In the genomic region with DNA sequence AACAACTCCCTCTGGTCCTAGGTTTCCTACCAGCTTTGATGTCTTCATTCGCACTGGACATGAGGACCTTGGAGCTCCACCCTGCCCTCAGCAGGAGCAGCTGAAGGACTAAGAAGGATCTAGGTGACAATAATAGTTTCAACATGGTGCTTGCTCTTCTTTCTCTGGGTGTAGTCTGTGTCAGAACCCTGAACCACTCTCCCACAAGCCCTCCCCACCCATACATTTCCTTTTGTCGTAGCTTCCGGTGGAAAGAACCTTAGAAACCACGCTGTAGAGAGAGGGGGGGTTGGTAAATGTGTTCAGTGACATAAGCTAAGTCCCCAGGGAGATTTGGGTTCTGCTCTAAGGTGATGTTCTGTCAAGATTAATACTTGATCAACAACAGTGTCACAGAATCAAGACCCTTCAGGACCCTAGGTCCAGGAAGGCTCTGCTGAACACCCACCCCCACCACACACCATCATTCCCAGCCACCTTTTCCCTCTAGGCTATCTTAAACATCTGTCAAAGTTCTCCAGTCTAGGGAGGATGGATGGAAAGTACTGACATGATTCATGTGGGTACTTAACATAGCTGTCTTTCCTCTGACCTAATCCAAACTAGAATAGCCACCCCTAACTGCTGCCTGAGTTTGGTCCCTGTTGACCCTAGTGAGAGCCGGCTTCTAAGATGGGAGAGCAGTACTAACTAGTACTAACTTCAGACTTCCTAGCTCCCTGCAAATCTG, we compare ENCODE assay signal across 9 mouse cellular contexts. TPM values are rescaled to one million over a fixed set of nuclear protein-coding genes. Genes with fewer than 3 reads are reported as not detected.
DNase-seq lines count a peak whose midpoint lies in the region; ATAC-seq and TF ChIP-seq lines count a peak whose summit lies in the region.
"Had no signal": no experiment of that assay in that cellular context is flagged by ENCODE, and none has a peak within 500 bp of the region (broad histone marks: within the 10 kb centered on the region; RNA-seq: fewer than 3 reads in every experiment).

A gene (minus strand): TSS at position 231 of the 730 bp plus-strand sequence.

- peak within 1 kb of the TSS; percentile 30 for H3K4me2 ChIP-seq in liver, embryonic 15.5 days
- H3K4me2 ChIP-seq: neural tube, embryonic 13.5 days had no signal

- H3K4me3 ChIP-seq in heart, adult 2 months = peak within 1 kb of the TSS; percentile 0; the same call in 1 of the 2 replicates
- H3K4me3 ChIP-seq in liver, embryonic 15.5 days (replicated peaks) = no peak within 1 kb of the TSS
- H3K4me3 ChIP-seq: neural tube, embryonic 13.5 days had no signal

- WGBS in heart, adult 2 months = 42% methylated on average over 5 of the region's 5 CpGs
- WGBS in liver, embryonic 15.5 days (ENCODE audit: insufficient replicate concordance) = 41% methylated on average over 5 of the region's 5 CpGs

- TF ChIP-seq POLR2A in heart, adult 2 months (IDR thresholded peaks at IDR 0.05; ENCODE audit: insufficient read depth, low read depth, low read length) = peak; percentile 39; the same call in 1 of the 2 replicates

- H3K9me3 ChIP-seq in liver, embryonic 15.5 days (replicated peaks) = no peaks in the 10 kb centered on the region
- H3K9me3 ChIP-seq: neural tube, embryonic 13.5 days had no signal

- peak within 1 kb of the TSS; percentile 66 for H3K27ac ChIP-seq in heart, adult 2 months
- H3K27ac ChIP-seq in liver, embryonic 15.5 days (replicated peaks) = no peak within 1 kb of the TSS
- H3K27ac ChIP-seq: neural tube, embryonic 13.5 days had no signal

- H3K79me2 ChIP-seq in heart, adult 2 months (replicated peaks; ENCODE audit: control insufficient read depth, insufficient read depth, low read length) = no peaks in the 10 kb centered on the region

- DNase-seq in spleen, postnatal 36 days (ENCODE audit: low spot score in 2 of 2) = peak; percentile 83 to 87
- no peak for DNase-seq in spleen, postnatal 14 days (ENCODE audit: low spot score in 2 of 2)
- peak in 1 of 2 experiments; percentile 23 for DNase-seq in heart, adult 2 months
- DNase-seq in thymus, postnatal 10 days (ENCODE audit: low spot score in 2 of 2) = peak; percentile 55 to 56
- no peak for DNase-seq in left cerebral cortex, adult 8-10 months (ENCODE audit: low spot score in 2 of 2)
- DNase-seq in cerebellum, postnatal 4 days (ENCODE audit: low spot score in 2 of 2) = no peak
- DNase-seq in adrenal gland, adult 8-10 months = no peak

- no peak for TF ChIP-seq EP300 in heart, adult 2 months (IDR thresholded peaks at IDR 0.05; ENCODE audit: insufficient read depth, low read depth, low read length)

- TF ChIP-seq CTCF in heart, adult 2 months (IDR thresholded peaks at IDR 0.05) = no peak

- intact Hi-C loops in heart, adult 2 months (cut with DNase I) = no loop called here

- no peaks in the 10 kb centered on the region for H3K27me3 ChIP-seq in heart, adult 2 months (ENCODE audit: control insufficient read depth, insufficient read depth, low read length)
- peaks cover 18% of the 10 kb centered on the region; the same call in 1 of the 2 replicates for H3K27me3 ChIP-seq in liver, embryonic 15.5 days
- H3K27me3 ChIP-seq: neural tube, embryonic 13.5 days had no signal

- H3K4me1 ChIP-seq in heart, adult 2 months (ENCODE audit: control insufficient read depth, insufficient read depth, low read length) = no peaks in the 10 kb centered on the region
- peaks cover 4% of the 10 kb centered on the region for H3K4me1 ChIP-seq in liver, embryonic 15.5 days (replicated peaks)
- H3K4me1 ChIP-seq: neural tube, embryonic 13.5 days had no signal

- peak within 1 kb of the TSS; percentile 60 for H3K9ac ChIP-seq in heart, adult 2 months (ENCODE audit: low read depth, low read length)
- no peak within 1 kb of the TSS for H3K9ac ChIP-seq in liver, embryonic 15.5 days
- H3K9ac ChIP-seq: neural tube, embryonic 13.5 days had no signal

- ATAC-seq in liver, embryonic 15.5 days (ENCODE audit: insufficient read depth) = no peak

- H3K36me3 ChIP-seq in heart, adult 2 months (ENCODE audit: control insufficient read depth, insufficient read depth, low read length) = no peaks in the 10 kb centered on the region
- H3K36me3 ChIP-seq in liver, embryonic 15.5 days (replicated peaks) = no peaks in the 10 kb centered on the region
- H3K36me3 ChIP-seq: neural tube, embryonic 13.5 days had no signal

RNA-seq across cellular contexts. Expression of the gene that starts here (rescaled TPM):
- 1 to 10 TPM; 7.9 to 9.8 TPM for total RNA-seq in heart, adult 2 months (2021)
- polyA plus RNA-seq in heart, adult 2 months (2012; rRNA removed) = 15.8 and 19.2 TPM in 2 replicates
- polyA plus RNA-seq in liver, embryonic 15.5 days (2015; fragmentation: Nextera tagmentation; extraction: Ambion mirVana) = 9.4 and 9.6 TPM in 2 replicates
- 1 to 10 TPM in 3 of 4 experiments, under 1 TPM in 1; 0.83 to 1.8 (median 1.3) TPM for total RNA-seq in left cerebral cortex, adult 8-10 months (2022)
- 1 to 10 TPM; 4.7 to 6.7 (median 6.5) TPM for total RNA-seq in adrenal gland, adult 8-10 months (2022)

Comparison
In these comparisons a context has a peak if more than half of its experiments do, and no peak if none do; other contexts are left out.
1. DNase-seq: peak in spleen, postnatal 36 days (2 of 2) and thymus, postnatal 10 days (2 of 2); none in spleen, postnatal 14 days (0 of 2), left cerebral cortex, adult 8-10 months (0 of 2), cerebellum, postnatal 4 days (0 of 2) and adrenal gland, adult 8-10 months (single experiment).